Mouse (Mus musculus) hindbrain, embryonic 12.5 days (tissue): ENCODE data around the gene Gm17651. TPM values are rescaled to one million over a fixed set of nuclear protein-coding genes. Genes with fewer than 3 reads are reported as not detected.
A peak's percentile ranks its signal among the peaks of the same experiment; 100 is the strongest.

Experiments used
- ATAC-seq: fragments of 200-750 bp; cut with Nextera tagmentation; 2 replicates; pipeline ENCODE4 v1.8.0; 2017; ENCODE audit warnings: moderate TSS enrichment; ENCODE audit not compliant: low FRiP score
- H3K27ac ChIP-seq: fragments of 300-500 bp; sonication (generic); 2 replicates; pipeline ENCODE4 v1.5.1; 2016; ENCODE audit warnings: mild to moderate bottlenecking
- H3K27me3 ChIP-seq: fragments of 300-500 bp; sonication (generic); 2 replicates; pipeline ENCODE4 v1.6.1; 2016; ENCODE audit warnings: mild to moderate bottlenecking
- H3K36me3 ChIP-seq: fragments of 300-500 bp; sonication (generic); 2 replicates; pipeline ENCODE4 v1.6.1; 2016; ENCODE audit warnings: mild to moderate bottlenecking
- H3K4me1 ChIP-seq: fragments of 300-500 bp; sonication (generic); 2 replicates; pipeline ENCODE4 v1.6.1; 2016
- H3K4me2 ChIP-seq: fragments of 300-500 bp; sonication (generic); replicated peaks from 2 replicates; pipeline ENCODE4 v1.6.1; 2016; ENCODE audit warnings: mild to moderate bottlenecking
- H3K4me3 ChIP-seq: fragments of 300-500 bp; sonication (generic); 2 replicates; pipeline ENCODE4 v1.5.1; 2016; ENCODE audit warnings: mild to moderate bottlenecking
- H3K9ac ChIP-seq: fragments of 300-500 bp; sonication (generic); 2 replicates; pipeline ENCODE4 v1.6.1; 2016; ENCODE audit warnings: mild to moderate bottlenecking, moderate library complexity
- H3K9me3 ChIP-seq: fragments of 300-500 bp; sonication (generic); replicated peaks from 2 replicates; pipeline ENCODE4 v1.6.1; 2016; ENCODE audit warnings: mild to moderate bottlenecking
- WGBS: fragments of 180-500 bp; shearing (Covaris S2); methylation state at CpG from one replicate; pipeline ENCODE4 v1.1.7; 2016; 5-methylcytosine and 5-hydroxymethylcytosine counted together
- polyA plus RNA-seq: library from polyadenylated mRNA; unstranded; fragments of >200 nt; fragmentation: Nextera tagmentation; extraction: Ambion mirVana; gene quantifications from 2 replicates; pipeline ENCODE4 v1.2.1, GENCODE M21; 2016

Gm17651 gene
- polyA plus RNA-seq, 1 experiment from 2014 or later = not detected

- H3K4me3 ChIP-seq = no peak overlapping the region
- 0 out of 2 replicates have a peak, but pooled peaks cover 5% of the 10 kb centered on the region for H3K36me3 ChIP-seq
- H3K4me2 ChIP-seq = no peak overlapping the region
- H3K4me1 ChIP-seq = peaks cover 4% of the 10 kb centered on the region; the same call in 1 of the 2 replicates
- ATAC-seq = no peak
- H3K27me3 ChIP-seq = no peaks in the 10 kb centered on the region
- H3K27ac ChIP-seq = no peak overlapping the region
- H3K9me3 ChIP-seq = no peaks in the 10 kb centered on the region
- WGBS = 68% methylated on average over 12 of the region's 12 CpGs
- H3K9ac ChIP-seq = no peak overlapping the region
These were observed 17.0 kb upstream of the Gm17651 start for GRCm38 (mm10) chr3:97691443-97692017.

GRCm38 (mm10) chr3:97690590-97690989 is 16.1 kb upstream of the Gm17651 start:
- ATAC-seq = no peak
- Histone ChIP-seq H3K4me2 (no peak overlapping the region), H3K4me3 (no peak overlapping the region), H3K27me3 (no peaks in the 10 kb centered on the region), H3K9ac (no peak overlapping the region), H3K36me3 (0 out of 2 replicates have a peak, but pooled peaks cover 5% of the 10 kb centered on the region), H3K4me1 (peaks cover 4% of the 10 kb centered on the region; the same call in 1 of the 2 replicates), H3K27ac (no peak overlapping the region), H3K9me3 (no peaks in the 10 kb centered on the region)
- 60% methylated on average over 7 of the region's 7 CpGs for WGBS

GRCm38 (mm10) chr3:97689289-97689688 is 14.8 kb upstream of the Gm17651 start:
- ATAC-seq = no peak
- Histone ChIP-seq H3K4me2 (no peak overlapping the region), H3K4me1 (peaks cover 4% of the 10 kb centered on the region; the same call in 1 of the 2 replicates), H3K27me3 (peaks cover 4% of the 10 kb centered on the region), H3K4me3 (no peak overlapping the region), H3K27ac (no peak overlapping the region), H3K9me3 (no peaks in the 10 kb centered on the region), H3K36me3 (0 out of 2 replicates have a peak, but pooled peaks cover 5% of the 10 kb centered on the region), H3K9ac (no peak overlapping the region)
- WGBS = 73% methylated on average over 2 of the region's 2 CpGs

- ATAC-seq = no peak
- Histone ChIP-seq H3K27ac (no peak overlapping the region), H3K36me3 (no peaks in the 10 kb centered on the region), H3K9me3 (no peaks in the 10 kb centered on the region), H3K4me3 (no peak overlapping the region), H3K4me1 (peaks cover 15% of the 10 kb centered on the region), H3K9ac (no peak overlapping the region), H3K4me2 (no peak overlapping the region), H3K27me3 (peaks cover 19% of the 10 kb centered on the region)
- WGBS = 86% methylated on average over 4 of the region's 4 CpGs
These were observed 12.1 kb upstream of the Gm17651 start for GRCm38 (mm10) chr3:97686372-97687117.

GRCm38 (mm10) chr3:97683560-97684195 is 9.2 kb upstream of the Gm17651 start:
- no peak overlapping the region for H3K9ac ChIP-seq
- H3K4me2 ChIP-seq = peak overlapping the region; percentile 29
- ATAC-seq = no peak
- no peaks in the 10 kb centered on the region for H3K9me3 ChIP-seq
- H3K27me3 ChIP-seq = peaks cover 19% of the 10 kb centered on the region
- 7% methylated on average over 15 of the region's 16 CpGs for WGBS
- peaks cover 16% of the 10 kb centered on the region for H3K4me1 ChIP-seq
- no peaks in the 10 kb centered on the region for H3K36me3 ChIP-seq
- H3K4me3 ChIP-seq = no peak overlapping the region
- H3K27ac ChIP-seq = no peak overlapping the region

- H3K27ac ChIP-seq = no peak overlapping the region
- H3K27me3 ChIP-seq = peaks cover 19% of the 10 kb centered on the region
- peak overlapping the region; percentile 76; the same call in 1 of the 2 replicates for H3K4me2 ChIP-seq
- no peaks in the 10 kb centered on the region for H3K9me3 ChIP-seq
- no peak overlapping the region for H3K4me3 ChIP-seq
- H3K36me3 ChIP-seq = no peaks in the 10 kb centered on the region
- 25% methylated on average over 5 of the region's 5 CpGs for WGBS
- peaks cover 16% of the 10 kb centered on the region for H3K4me1 ChIP-seq
- ATAC-seq = no peak
- no peak overlapping the region for H3K9ac ChIP-seq
These were observed 8.1 kb upstream of the Gm17651 start for GRCm38 (mm10) chr3:97682576-97682975.

GRCm38 (mm10) chr3:97682159-97682502 is 7.6 kb upstream of the Gm17651 start:
- Histone ChIP-seq H3K4me2 (peak overlapping the region; percentile 76), H3K4me3 (peak overlapping the region; percentile 36), H3K36me3 (no peaks in the 10 kb centered on the region), H3K9me3 (no peaks in the 10 kb centered on the region), H3K27ac (no peak overlapping the region), H3K27me3 (peaks cover 19% of the 10 kb centered on the region), H3K4me1 (peaks cover 16% of the 10 kb centered on the region), H3K9ac (no peak overlapping the region)
- peak; percentile 9; the same call in 1 of the 2 replicates for ATAC-seq
- WGBS = 6% methylated on average over 11 of the region's 11 CpGs

- Histone ChIP-seq H3K4me3 (peak overlapping the region; percentile 36), H3K27ac (no peak overlapping the region), H3K4me1 (peaks cover 16% of the 10 kb centered on the region), H3K9ac (peak overlapping the region; percentile 62), H3K4me2 (peak overlapping the region; percentile 76), H3K27me3 (peaks cover 19% of the 10 kb centered on the region), H3K36me3 (no peaks in the 10 kb centered on the region), H3K9me3 (no peaks in the 10 kb centered on the region)
- WGBS = 1% methylated on average over 33 of the region's 33 CpGs
- peak; percentile 38 for ATAC-seq
These were observed 7.0 kb upstream of the Gm17651 start for GRCm38 (mm10) chr3:97681321-97682158.

- peak overlapping the region; percentile 76 for H3K4me2 ChIP-seq
- H3K27me3 ChIP-seq = peaks cover 19% of the 10 kb centered on the region
- peaks cover 16% of the 10 kb centered on the region for H3K4me1 ChIP-seq
- H3K27ac ChIP-seq = no peak overlapping the region
- H3K9me3 ChIP-seq = no peaks in the 10 kb centered on the region
- peak overlapping the region; percentile 62 for H3K9ac ChIP-seq
- WGBS = 3% methylated on average over 28 of the region's 28 CpGs
- H3K36me3 ChIP-seq = no peaks in the 10 kb centered on the region
- ATAC-seq = peak; percentile 81
- H3K4me3 ChIP-seq = peak overlapping the region; percentile 36
These were observed 6.3 kb upstream of the Gm17651 start for GRCm38 (mm10) chr3:97680631-97681320.

GRCm38 (mm10) chr3:97678416-97678815 is 3.9 kb upstream of the Gm17651 start:
- ATAC-seq = no peak
- H3K9me3 ChIP-seq = no peaks in the 10 kb centered on the region
- H3K27me3 ChIP-seq = peaks cover 6% of the 10 kb centered on the region
- peaks cover 12% of the 10 kb centered on the region for H3K4me1 ChIP-seq
- no peak overlapping the region for H3K9ac ChIP-seq
- H3K4me3 ChIP-seq = no peak overlapping the region
- no peak overlapping the region for H3K27ac ChIP-seq
- no peak overlapping the region for H3K4me2 ChIP-seq
- no peaks in the 10 kb centered on the region for H3K36me3 ChIP-seq
- WGBS = 92% methylated on average over 3 of the region's 3 CpGs

GRCm38 (mm10) chr3:97676126-97676525 is 1.6 kb upstream of the Gm17651 start:
- no peaks in the 10 kb centered on the region for H3K27me3 ChIP-seq
- H3K9ac ChIP-seq = no peak overlapping the region
- H3K36me3 ChIP-seq = peaks cover 13% of the 10 kb centered on the region
- H3K4me1 ChIP-seq = 0 out of 2 replicates have a peak, but pooled peaks cover 3% of the 10 kb centered on the region
- ATAC-seq = no peak
- no peak overlapping the region for H3K27ac ChIP-seq
- H3K4me2 ChIP-seq = no peak overlapping the region
- 96% methylated on average over 3 of the region's 3 CpGs for WGBS
- no peak overlapping the region for H3K4me3 ChIP-seq
- H3K9me3 ChIP-seq = no peaks in the 10 kb centered on the region
